Mouse (Mus musculus) adrenal gland, adult 8-10 months (tissue): ENCODE data around the gene Olfr49. TPM values are rescaled to one million over a fixed set of nuclear protein-coding genes. Genes with fewer than 3 reads are reported as not detected.
"Not testable (repeated sequence)": the region's sequence is repeated elsewhere in the genome, so short reads cannot be mapped to it uniquely, and the experiment has no call there.

ENCODE experiments used
- DNase-seq: peaks from one replicate; pipeline ENCODE4 v3.0.0; 2022
- total RNA-seq, 4 experiments: library from RNA; stranded (reverse); gene quantifications; 2 replicates each; pipeline ENCODE4 v1.2.4; 2022

Gene Olfr49
- total RNA-seq, 4 experiments from 2014 or later = 0.05 TPM; not detected in 3

GRCm38 (mm10) chr14:54230638-54231150, 54.0 kb downstream of the Olfr49 start:
- DNase-seq = no peak

GRCm38 (mm10) chr14:54229849-54230248, 54.9 kb downstream of the Olfr49 start:
- DNase-seq = not testable (repeated sequence)

- no peak for DNase-seq
These were observed 55.6 kb downstream of the Olfr49 start for GRCm38 (mm10) chr14:54228933-54229713.

GRCm38 (mm10) chr14:54228501-54228900, 56.2 kb downstream of the Olfr49 start:
- no peak for DNase-seq

Other genes with a start within 250 kb of the Olfr49 start
- 100 to 1,000 TPM; 387 to 496 (median 428) TPM for gene Dad1, start 30.8 kb downstream of the Olfr49 start, total RNA-seq
- 100 to 1,000 TPM; 810 to 947 (median 895) TPM for gene Abhd4, start 30.8 kb downstream of the Olfr49 start, total RNA-seq
- 100 to 1,000 TPM in 1 of 4 experiments, 10 to 100 TPM in 3; 88.8 to 106 (median 90.6) TPM for gene Oxa1l, start 75.9 kb upstream of the Olfr49 start, total RNA-seq
- gene Slc7a7, start 132.8 kb upstream of the Olfr49 start, total RNA-seq = 1 to 10 TPM; 4.6 to 8.5 (median 6.4) TPM
- gene Mrpl52, start 142.0 kb upstream of the Olfr49 start, total RNA-seq = 100 to 1,000 TPM; 179 to 219 (median 209) TPM
- 10 to 100 TPM; 34.8 to 49.0 (median 44.5) TPM for gene Mmp14, start 146.7 kb upstream of the Olfr49 start, total RNA-seq
- 100 to 1,000 TPM; 119 to 147 (median 137) TPM for gene Lrp10, start 179.2 kb upstream of the Olfr49 start, total RNA-seq
- gene Rem2, start 191.2 kb upstream of the Olfr49 start, total RNA-seq = 1 to 10 TPM in 1 of 4 experiments, under 1 TPM in 3; 0.25 to 1.9 (median 0.45) TPM
- gene Prmt5, start 232.6 kb upstream of the Olfr49 start, total RNA-seq = 10 to 100 TPM; 48.4 to 53.6 (median 50.9) TPM